Mouse (Mus musculus): Measurements from ENCODE around the gene Olfr311.

GRCm38 (mm10) chr11:58867954-58868330 is 28.9 kb downstream of the Olfr311 start:
- no peak for TF ChIP-seq USF1 (IDR thresholded peaks at IDR 0.05; ENCODE audit: low read depth, low read length)
- no peak for TF ChIP-seq RCOR1 (IDR thresholded peaks at IDR 0.05; ENCODE audit: low read depth, low read length)
- no peak for TF ChIP-seq HCFC1 (IDR thresholded peaks at IDR 0.05; ENCODE audit: low read depth, low read length)
- no peak for TF ChIP-seq GATA1 (IDR thresholded peaks at IDR 0.05; ENCODE audit: low read depth, low read length)
- TF ChIP-seq ZC3H11A (IDR thresholded peaks at IDR 0.05; ENCODE audit: low read depth, low read length), result no peak
- TF ChIP-seq NELFE (IDR thresholded peaks at IDR 0.05; ENCODE audit: low read depth, low read length), result no peak
- TF ChIP-seq CHD2 (IDR thresholded peaks at IDR 0.05; ENCODE audit: low read length), result no peak

Data from MEL (cell line).